Mouse (Mus musculus) heart, embryonic 15.5 days (tissue): ENCODE measurements at regions not wholly inside any gene's neighbourhood (a gene's known extent, or its start where the extent isn't known, plus 50 kb on each side); places are given as distances from the start of the nearest gene placed in this dataset.

ENCODE experiments used
- ATAC-seq: fragments of 200-750 bp; cut with Nextera tagmentation; replicated peaks from 2 replicates; pipeline ENCODE4 v1.8.0; 2017; ENCODE audit warnings: low read depth, moderate TSS enrichment; ENCODE audit not compliant: insufficient number of reproducible peaks, insufficient read depth, low FRiP score
- H3K27ac ChIP-seq: fragments of 300-500 bp; sonication (generic); 2 replicates; pipeline ENCODE4 v1.5.1; 2015; ENCODE audit warnings: mild to moderate bottlenecking, inconsistent platforms
- H3K27me3 ChIP-seq: fragments of 300-500 bp; sonication (generic); 2 replicates; pipeline ENCODE4 v1.6.1; 2015; ENCODE audit warnings: inconsistent platforms
- H3K36me3 ChIP-seq: fragments of 300-500 bp; sonication (generic); 2 replicates; pipeline ENCODE4 v1.6.1; 2015; ENCODE audit warnings: mild to moderate bottlenecking, inconsistent platforms
- H3K4me1 ChIP-seq: fragments of 300-500 bp; sonication (generic); replicated peaks from 2 replicates; pipeline ENCODE4 v1.6.1; 2015; ENCODE audit warnings: inconsistent platforms
- H3K4me2 ChIP-seq: fragments of 300-500 bp; sonication (generic); 2 replicates; pipeline ENCODE4 v1.6.1; 2015; ENCODE audit warnings: inconsistent platforms, mild to moderate bottlenecking, moderate library complexity
- H3K4me3 ChIP-seq: fragments of 300-500 bp; sonication (generic); 2 replicates; pipeline ENCODE4 v1.5.1; 2015; ENCODE audit warnings: mild to moderate bottlenecking, inconsistent platforms
- H3K9ac ChIP-seq: fragments of 300-500 bp; sonication (generic); 2 replicates; pipeline ENCODE4 v1.6.1; 2015; ENCODE audit warnings: mild to moderate bottlenecking, inconsistent platforms
- H3K9me3 ChIP-seq: fragments of 300-500 bp; sonication (generic); replicated peaks from 2 replicates; pipeline ENCODE4 v1.6.1; 2016; ENCODE audit warnings: inconsistent platforms
- WGBS: fragments of 180-500 bp; shearing (Covaris S2); methylation state at CpG from one replicate; pipeline ENCODE4 v1.1.7; 2015; ENCODE audit warnings: mixed read lengths; 5-methylcytosine and 5-hydroxymethylcytosine counted together

- no peak for ATAC-seq
- H3K36me3 ChIP-seq: no peaks in the 10 kb centered on the region
- 84% methylated on average over 2 of the region's 2 CpGs for WGBS
Observed at GRCm38 (mm10) chr12:74677835-74678234, 361.6 kb upstream of the Gm11042 start.

GRCm38 (mm10) chr12:74658406-74658805 lies 342.2 kb upstream of the Gm11042 start:
- Histone ChIP-seq H3K9me3 (no peaks in the 10 kb centered on the region), H3K36me3 (no peaks in the 10 kb centered on the region), H3K4me3 (no peak overlapping the region)

More at GRCm38 (mm10) chr12:74677835-74678234, 361.6 kb upstream of the Gm11042 start:
- no peak overlapping the region for H3K27ac ChIP-seq
- H3K9ac ChIP-seq: no peak overlapping the region
- H3K9me3 ChIP-seq: no peaks in the 10 kb centered on the region
- no peak overlapping the region for H3K4me3 ChIP-seq
- H3K4me1 ChIP-seq: no peaks in the 10 kb centered on the region
- no peaks in the 10 kb centered on the region for H3K27me3 ChIP-seq
- no peak overlapping the region for H3K4me2 ChIP-seq

GRCm38 (mm10) chr12:74657036-74657648 lies 340.9 kb upstream of the Gm11042 start:
- WGBS: 68% methylated on average over 2 of the region's 2 CpGs
- ATAC-seq: no peak
- no peaks in the 10 kb centered on the region for H3K9me3 ChIP-seq
- H3K9ac ChIP-seq: no peak overlapping the region
- no peak overlapping the region for H3K4me3 ChIP-seq
- no peaks in the 10 kb centered on the region for H3K4me1 ChIP-seq
- no peaks in the 10 kb centered on the region for H3K36me3 ChIP-seq
- no peak overlapping the region for H3K27ac ChIP-seq
- no peak overlapping the region for H3K4me2 ChIP-seq
- no peaks in the 10 kb centered on the region for H3K27me3 ChIP-seq

More at GRCm38 (mm10) chr12:74658406-74658805, 342.2 kb upstream of the Gm11042 start:
- Histone ChIP-seq H3K27ac (no peak overlapping the region), H3K4me2 (no peak overlapping the region), H3K9ac (no peak overlapping the region), H3K27me3 (no peaks in the 10 kb centered on the region), H3K4me1 (no peaks in the 10 kb centered on the region)
- no peak for ATAC-seq

GRCm38 (mm10) chr12:74651256-74651655 lies 335.1 kb upstream of the Gm11042 start:
- Histone ChIP-seq H3K4me2 (no peak overlapping the region), H3K4me3 (no peak overlapping the region), H3K4me1 (no peaks in the 10 kb centered on the region), H3K9ac (no peak overlapping the region), H3K27me3 (no peaks in the 10 kb centered on the region), H3K27ac (no peak overlapping the region), H3K36me3 (no peaks in the 10 kb centered on the region), H3K9me3 (no peaks in the 10 kb centered on the region)
- no peak for ATAC-seq
- 53% methylated on average over 1 of the region's 1 CpGs for WGBS

- WGBS: 71% methylated on average over 2 of the region's 2 CpGs
- H3K27me3 ChIP-seq: no peaks in the 10 kb centered on the region
- H3K4me3 ChIP-seq: no peak overlapping the region
- no peaks in the 10 kb centered on the region for H3K4me1 ChIP-seq
- H3K27ac ChIP-seq: no peak overlapping the region
- no peaks in the 10 kb centered on the region for H3K9me3 ChIP-seq
- no peak overlapping the region for H3K4me2 ChIP-seq
- no peaks in the 10 kb centered on the region for H3K36me3 ChIP-seq
- no peak for ATAC-seq
- H3K9ac ChIP-seq: no peak overlapping the region
Observed at GRCm38 (mm10) chr12:74632827-74633226, 316.6 kb upstream of the Gm11042 start.

GRCm38 (mm10) chr12:74595208-74595607 lies 279.0 kb upstream of the Gm11042 start:
- peak overlapping the region; percentile 42; the same call in 1 of the 2 replicates for H3K27ac ChIP-seq
- ATAC-seq: no peak; the same call in 1 of the 2 replicates
- H3K4me2 ChIP-seq: no peak overlapping the region
- H3K9ac ChIP-seq: no peak overlapping the region
- H3K27me3 ChIP-seq: no peaks in the 10 kb centered on the region
- no peaks in the 10 kb centered on the region for H3K9me3 ChIP-seq
- no peak overlapping the region for H3K4me3 ChIP-seq
- 19% methylated on average over 2 of the region's 2 CpGs for WGBS
- no peaks in the 10 kb centered on the region; the same call in 1 of the 2 replicates for H3K4me1 ChIP-seq
- H3K36me3 ChIP-seq: no peaks in the 10 kb centered on the region

GRCm38 (mm10) chr12:74554599-74554998 lies 238.4 kb upstream of the Gm11042 start:
- ATAC-seq: no peak
- 75% methylated on average over 2 of the region's 2 CpGs for WGBS

GRCm38 (mm10) chr12:74544172-74544571 lies 228.0 kb upstream of the Gm11042 start:
- Histone ChIP-seq H3K27me3 (no peaks in the 10 kb centered on the region), H3K36me3 (no peaks in the 10 kb centered on the region), H3K4me1 (no peaks in the 10 kb centered on the region), H3K4me2 (no peak overlapping the region), H3K9me3 (no peaks in the 10 kb centered on the region), H3K9ac (no peak overlapping the region), H3K27ac (no peak overlapping the region), H3K4me3 (no peak overlapping the region)
- WGBS: 83% methylated on average over 2 of the region's 2 CpGs
- no peak for ATAC-seq

More at GRCm38 (mm10) chr12:74554599-74554998, 238.4 kb upstream of the Gm11042 start:
- Histone ChIP-seq H3K9me3 (no peaks in the 10 kb centered on the region), H3K27me3 (no peaks in the 10 kb centered on the region), H3K36me3 (no peaks in the 10 kb centered on the region), H3K4me1 (no peaks in the 10 kb centered on the region), H3K4me2 (no peak overlapping the region), H3K4me3 (no peak overlapping the region), H3K9ac (no peak overlapping the region), H3K27ac (no peak overlapping the region)

- no peak overlapping the region for H3K9ac ChIP-seq
- no peak for ATAC-seq
- H3K4me1 ChIP-seq: no peaks in the 10 kb centered on the region
- H3K9me3 ChIP-seq: no peaks in the 10 kb centered on the region
- no peak overlapping the region for H3K4me2 ChIP-seq
- H3K27me3 ChIP-seq: no peaks in the 10 kb centered on the region
- 77% methylated on average over 2 of the region's 2 CpGs for WGBS
- H3K27ac ChIP-seq: no peak overlapping the region
- no peaks in the 10 kb centered on the region for H3K36me3 ChIP-seq
- no peak overlapping the region for H3K4me3 ChIP-seq
Observed at GRCm38 (mm10) chr12:74534882-74535281, 218.7 kb upstream of the Gm11042 start.

- Histone ChIP-seq H3K36me3 (no peaks in the 10 kb centered on the region), H3K4me1 (no peaks in the 10 kb centered on the region), H3K9me3 (no peaks in the 10 kb centered on the region), H3K4me2 (no peak overlapping the region), H3K4me3 (no peak overlapping the region), H3K27ac (no peak overlapping the region), H3K9ac (no peak overlapping the region), H3K27me3 (no peaks in the 10 kb centered on the region)
- 66% methylated on average over 5 of the region's 5 CpGs for WGBS
- no peak for ATAC-seq
Observed at GRCm38 (mm10) chr12:74528983-74529566, 212.9 kb upstream of the Gm11042 start.

- H3K36me3 ChIP-seq: no peaks in the 10 kb centered on the region
- 66% methylated on average over 2 of the region's 2 CpGs for WGBS
- H3K9ac ChIP-seq: no peak overlapping the region
- H3K4me3 ChIP-seq: no peak overlapping the region
- no peak overlapping the region for H3K4me2 ChIP-seq
- no peaks in the 10 kb centered on the region for H3K27me3 ChIP-seq
- no peak for ATAC-seq
- no peaks in the 10 kb centered on the region for H3K4me1 ChIP-seq
- no peaks in the 10 kb centered on the region for H3K9me3 ChIP-seq
- H3K27ac ChIP-seq: no peak overlapping the region
Observed at GRCm38 (mm10) chr12:74527190-74527621, 211.0 kb upstream of the Gm11042 start.

- ATAC-seq: no peak
- H3K4me1 ChIP-seq: no peaks in the 10 kb centered on the region
- H3K4me3 ChIP-seq: no peak overlapping the region
- no peak overlapping the region for H3K9ac ChIP-seq
- H3K27me3 ChIP-seq: no peaks in the 10 kb centered on the region
- no peaks in the 10 kb centered on the region for H3K36me3 ChIP-seq
- H3K4me2 ChIP-seq: no peak overlapping the region
- no peaks in the 10 kb centered on the region for H3K9me3 ChIP-seq
- H3K27ac ChIP-seq: no peak overlapping the region
Observed at GRCm38 (mm10) chr12:74523988-74524387, 207.8 kb upstream of the Gm11042 start.
